Mouse (Mus musculus): ENCODE results near the gene Ppp6r1. TPM values are rescaled to one million over a fixed set of nuclear protein-coding genes. Genes with fewer than 3 reads are reported as not detected.

Gene Ppp6r1
- polyA plus RNA-seq, 1 experiment from 2014 or later = 7.8 TPM

- Histone ChIP-seq H3K4me1 (no peaks in the 10 kb centered on the region), H3K27me3 (no peaks in the 10 kb centered on the region), H3K27ac (no peak overlapping the region), H3K36me3 (ENCODE audit: poor library complexity, severe bottlenecking) (peaks cover 81% of the 10 kb centered on the region), H3K4me2 (no peak overlapping the region), H3K9me3 (replicated peaks) (no peaks in the 10 kb centered on the region), H3K4me3 (no peak overlapping the region), H3K9ac (no peak overlapping the region)
- WGBS = 96% methylated on average over 12 of the region's 12 CpGs
- ATAC-seq = no peak
Measured at GRCm38 (mm10) chr7:4674114-4674731, 15.4 kb upstream of the Ppp6r1 start.

- peaks cover 85% of the 10 kb centered on the region for H3K36me3 ChIP-seq (ENCODE audit: poor library complexity, severe bottlenecking)
- no peaks in the 10 kb centered on the region for H3K4me1 ChIP-seq
- H3K9ac ChIP-seq = no peak overlapping the region
- H3K4me3 ChIP-seq = no peak overlapping the region
- H3K4me2 ChIP-seq = no peak overlapping the region
- no peak for ATAC-seq
- H3K27ac ChIP-seq = no peak overlapping the region
- WGBS = 81% methylated on average over 4 of the region's 4 CpGs
- no peaks in the 10 kb centered on the region for H3K9me3 ChIP-seq (replicated peaks)
- H3K27me3 ChIP-seq = no peaks in the 10 kb centered on the region
Measured at GRCm38 (mm10) chr7:4671956-4672355, 13.1 kb upstream of the Ppp6r1 start.

GRCm38 (mm10) chr7:4670655-4671255, 11.9 kb upstream of the Ppp6r1 start:
- Histone ChIP-seq H3K36me3 (ENCODE audit: poor library complexity, severe bottlenecking) (peaks cover 85% of the 10 kb centered on the region), H3K9ac (no peak overlapping the region), H3K4me1 (no peaks in the 10 kb centered on the region), H3K27me3 (no peaks in the 10 kb centered on the region), H3K4me3 (no peak overlapping the region), H3K4me2 (no peak overlapping the region), H3K27ac (no peak overlapping the region), H3K9me3 (replicated peaks) (no peaks in the 10 kb centered on the region)
- 95% methylated on average over 8 of the region's 8 CpGs for WGBS
- ATAC-seq = no peak

GRCm38 (mm10) chr7:4669156-4669555, 10.3 kb upstream of the Ppp6r1 start:
- WGBS = 95% methylated on average over 9 of the region's 9 CpGs
- H3K4me2 ChIP-seq = no peak overlapping the region
- H3K27me3 ChIP-seq = no peaks in the 10 kb centered on the region
- H3K9me3 ChIP-seq (replicated peaks) = no peaks in the 10 kb centered on the region
- H3K4me1 ChIP-seq = no peaks in the 10 kb centered on the region
- no peak for ATAC-seq
- H3K4me3 ChIP-seq = no peak overlapping the region
- peaks cover 82% of the 10 kb centered on the region for H3K36me3 ChIP-seq (ENCODE audit: poor library complexity, severe bottlenecking)
- H3K27ac ChIP-seq = no peak overlapping the region
- H3K9ac ChIP-seq = no peak overlapping the region

GRCm38 (mm10) chr7:4668506-4668905, 9.7 kb upstream of the Ppp6r1 start:
- no peaks in the 10 kb centered on the region for H3K27me3 ChIP-seq
- H3K9me3 ChIP-seq (replicated peaks) = no peaks in the 10 kb centered on the region
- no peak for ATAC-seq
- no peaks in the 10 kb centered on the region for H3K4me1 ChIP-seq
- H3K4me2 ChIP-seq = no peak overlapping the region
- H3K27ac ChIP-seq = no peak overlapping the region
- H3K4me3 ChIP-seq = no peak overlapping the region
- H3K36me3 ChIP-seq (ENCODE audit: poor library complexity, severe bottlenecking) = peaks cover 81% of the 10 kb centered on the region
- no peak overlapping the region for H3K9ac ChIP-seq
- WGBS = 94% methylated on average over 8 of the region's 8 CpGs

GRCm38 (mm10) chr7:4666871-4667270, 8.1 kb upstream of the Ppp6r1 start:
- Histone ChIP-seq H3K9ac (no peak overlapping the region), H3K27me3 (no peaks in the 10 kb centered on the region), H3K27ac (no peak overlapping the region), H3K36me3 (ENCODE audit: poor library complexity, severe bottlenecking) (peaks cover 80% of the 10 kb centered on the region), H3K4me2 (no peak overlapping the region), H3K9me3 (replicated peaks) (no peaks in the 10 kb centered on the region), H3K4me3 (no peak overlapping the region), H3K4me1 (no peaks in the 10 kb centered on the region)
- 96% methylated on average over 5 of the region's 5 CpGs for WGBS
- ATAC-seq = no peak

- no peaks in the 10 kb centered on the region for H3K27me3 ChIP-seq
- H3K4me1 ChIP-seq = peaks cover 15% of the 10 kb centered on the region
- no peak overlapping the region for H3K4me3 ChIP-seq
- H3K9me3 ChIP-seq (replicated peaks) = no peaks in the 10 kb centered on the region
- no peak for ATAC-seq
- no peak overlapping the region for H3K27ac ChIP-seq
- WGBS = 91% methylated on average over 2 of the region's 2 CpGs
- H3K4me2 ChIP-seq = no peak overlapping the region
- no peak overlapping the region for H3K9ac ChIP-seq
- peaks cover 54% of the 10 kb centered on the region for H3K36me3 ChIP-seq (ENCODE audit: poor library complexity, severe bottlenecking)
Measured at GRCm38 (mm10) chr7:4663742-4664141, 4.9 kb upstream of the Ppp6r1 start.

- Histone ChIP-seq H3K9me3 (replicated peaks) (no peaks in the 10 kb centered on the region), H3K4me2 (no peak overlapping the region), H3K27me3 (no peaks in the 10 kb centered on the region), H3K27ac (no peak overlapping the region), H3K36me3 (ENCODE audit: poor library complexity, severe bottlenecking) (peaks cover 48% of the 10 kb centered on the region), H3K4me1 (peaks cover 15% of the 10 kb centered on the region), H3K4me3 (no peak overlapping the region), H3K9ac (peak overlapping the region; percentile 30; the same call in 1 of the 2 replicates)
- 82% methylated on average over 8 of the region's 8 CpGs for WGBS
- ATAC-seq = no peak
Measured at GRCm38 (mm10) chr7:4663179-4663578, 4.4 kb upstream of the Ppp6r1 start.

GRCm38 (mm10) chr7:4659911-4660443, 1.2 kb upstream of the Ppp6r1 start:
- WGBS = 51% methylated on average over 3 of the region's 3 CpGs
- Histone ChIP-seq H3K4me3 (peak overlapping the region; percentile 88), H3K9ac (peak overlapping the region; percentile 95), H3K4me2 (peak overlapping the region; percentile 98), H3K27ac (peak overlapping the region; percentile 97), H3K27me3 (no peaks in the 10 kb centered on the region), H3K9me3 (replicated peaks) (no peaks in the 10 kb centered on the region), H3K4me1 (peaks cover 42% of the 10 kb centered on the region), H3K36me3 (ENCODE audit: poor library complexity, severe bottlenecking) (peaks cover 23% of the 10 kb centered on the region)
- no peak for ATAC-seq

- Histone ChIP-seq H3K36me3 (ENCODE audit: poor library complexity, severe bottlenecking) (peaks cover 8% of the 10 kb centered on the region), H3K9ac (peak overlapping the region; percentile 95), H3K4me1 (peaks cover 52% of the 10 kb centered on the region), H3K27me3 (no peaks in the 10 kb centered on the region), H3K9me3 (replicated peaks) (no peaks in the 10 kb centered on the region), H3K4me3 (peak overlapping the region; percentile 88), H3K27ac (peak overlapping the region; percentile 97), H3K4me2 (peak overlapping the region; percentile 98)
- under 1% methylated on average over 59 of the region's 78 CpGs for WGBS
- peak; percentile 77 for ATAC-seq
Measured at GRCm38 (mm10) chr7:4658128-4658907, 501 bp downstream of the Ppp6r1 start.

GRCm38 (mm10) chr7:4657521-4658127, 1.2 kb downstream of the Ppp6r1 start:
- Histone ChIP-seq H3K4me1 (peaks cover 53% of the 10 kb centered on the region), H3K27me3 (no peaks in the 10 kb centered on the region), H3K27ac (no peak overlapping the region; the same call in 1 of the 2 replicates)

GRCm38 (mm10) chr7:4656818-4657217, 2.0 kb downstream of the Ppp6r1 start:
- ATAC-seq = no peak
- Histone ChIP-seq H3K4me1 (peaks cover 56% of the 10 kb centered on the region), H3K36me3 (ENCODE audit: poor library complexity, severe bottlenecking) (peaks cover 9% of the 10 kb centered on the region), H3K4me2 (peak overlapping the region; percentile 98), H3K4me3 (peak overlapping the region; percentile 88), H3K27me3 (no peaks in the 10 kb centered on the region), H3K9ac (peak overlapping the region; percentile 95), H3K9me3 (replicated peaks) (no peaks in the 10 kb centered on the region), H3K27ac (no peak overlapping the region)
- 73% methylated on average over 1 of the region's 1 CpGs for WGBS

More at GRCm38 (mm10) chr7:4657521-4658127, 1.2 kb downstream of the Ppp6r1 start:
- H3K4me2 ChIP-seq = peak overlapping the region; percentile 98
- WGBS = 59% methylated on average over 9 of the region's 9 CpGs
- H3K4me3 ChIP-seq = peak overlapping the region; percentile 88
- H3K9ac ChIP-seq = peak overlapping the region; percentile 95
- peaks cover 8% of the 10 kb centered on the region for H3K36me3 ChIP-seq (ENCODE audit: poor library complexity, severe bottlenecking)
- H3K9me3 ChIP-seq (replicated peaks) = no peaks in the 10 kb centered on the region
- no peak for ATAC-seq

All from forebrain, embryonic 13.5 days (tissue).